Mouse (Mus musculus) neural tube, embryonic 14.5 days (tissue): Measurements from ENCODE around the gene Vps37d. TPM values are rescaled to one million over a fixed set of nuclear protein-coding genes. Genes with fewer than 3 reads are reported as not detected.

ENCODE experiments used
- ATAC-seq: fragments of 200-750 bp; cut with Nextera tagmentation; 2 replicates; pipeline ENCODE4 v1.8.0; 2017; ENCODE audit warnings: low read depth, mild to moderate bottlenecking, moderate TSS enrichment, moderate library complexity
- H3K27ac ChIP-seq: fragments of 300-500 bp; sonication (generic); 2 replicates; pipeline ENCODE4 v1.5.1; 2014; ENCODE audit warnings: low read depth, mild to moderate bottlenecking, control low read depth, low read length, moderate library complexity, mixed read lengths
- H3K27me3 ChIP-seq: fragments of 300-500 bp; sonication (generic); 2 replicates; pipeline ENCODE4 v1.6.1; 2014; ENCODE audit warnings: low read length; ENCODE audit not compliant: control insufficient read depth, insufficient read depth
- H3K36me3 ChIP-seq: fragments of 300-500 bp; sonication (generic); 2 replicates; pipeline ENCODE4 v1.6.1; 2014; ENCODE audit warnings: low read length, mixed read lengths; ENCODE audit not compliant: control insufficient read depth, insufficient read depth
- H3K4me1 ChIP-seq: fragments of 300-500 bp; sonication (generic); 2 replicates; pipeline ENCODE4 v1.6.1; 2014; ENCODE audit warnings: low read length; ENCODE audit not compliant: control insufficient read depth, insufficient read depth
- H3K4me2 ChIP-seq: fragments of 300-500 bp; sonication (generic); 2 replicates; pipeline ENCODE4 v1.6.1; 2014; ENCODE audit warnings: mild to moderate bottlenecking, low read depth, low read length, control low read depth
- H3K4me3 ChIP-seq: fragments of 300-500 bp; sonication (generic); 2 replicates; pipeline ENCODE4 v1.5.1; 2014; ENCODE audit warnings: low read depth, low read length, control low read depth, mixed read lengths
- H3K9ac ChIP-seq: fragments of 300-500 bp; sonication (generic); replicated peaks from 2 replicates; pipeline ENCODE4 v1.6.1; 2014; ENCODE audit warnings: low read depth, mild to moderate bottlenecking, control low read depth, low read length, mixed read lengths
- H3K9me3 ChIP-seq: fragments of 300-500 bp; sonication (generic); 2 replicates; pipeline ENCODE4 v1.6.1; 2016; ENCODE audit warnings: low read length; ENCODE audit not compliant: control insufficient read depth
- WGBS: fragments of 180-500 bp; shearing (Covaris S2); extraction: QIAGEN DNeasy Blood & Tissue Kit; methylation state at CpG from one replicate; pipeline ENCODE4 v1.1.7; 2014; 5-methylcytosine and 5-hydroxymethylcytosine counted together
- polyA plus RNA-seq: library from polyadenylated mRNA; unstranded; fragments of >200 nt; fragmentation: Nextera tagmentation; extraction: Ambion mirVana; gene quantifications from 2 replicates; pipeline ENCODE4 v1.2.1, GENCODE M21; 2014

Vps37d gene
- polyA plus RNA-seq, 1 experiment from 2014 or later: 28.8 TPM

GRCm38 (mm10) chr5:135079578-135079977 lies 1.5 kb upstream of the Vps37d start:
- Histone ChIP-seq H3K9me3 (no peaks in the 10 kb centered on the region), H3K27ac (no peak overlapping the region), H3K4me1 (peaks cover 9% of the 10 kb centered on the region), H3K4me3 (no peak overlapping the region), H3K27me3 (no peaks in the 10 kb centered on the region), H3K4me2 (no peak overlapping the region), H3K36me3 (no peaks in the 10 kb centered on the region), H3K9ac (no peak overlapping the region)
- ATAC-seq: no peak
- 94% methylated on average over 2 of the region's 2 CpGs for WGBS

GRCm38 (mm10) chr5:135078482-135078810 lies 380 bp upstream of the Vps37d start:
- H3K27ac ChIP-seq: no peak overlapping the region
- H3K9ac ChIP-seq: peak overlapping the region; percentile 99
- H3K27me3 ChIP-seq: no peaks in the 10 kb centered on the region
- peak overlapping the region; percentile 77 for H3K4me2 ChIP-seq
- peak; percentile 38; the same call in 1 of the 2 replicates for ATAC-seq
- peak overlapping the region; percentile 96 for H3K4me3 ChIP-seq
- H3K4me1 ChIP-seq: peaks cover 10% of the 10 kb centered on the region
- peaks cover 2% of the 10 kb centered on the region for H3K36me3 ChIP-seq
- H3K9me3 ChIP-seq: no peaks in the 10 kb centered on the region
- 3% methylated on average over 11 of the region's 11 CpGs for WGBS

GRCm38 (mm10) chr5:135076931-135077505 lies 1.0 kb downstream of the Vps37d start:
- H3K27me3 ChIP-seq: no peaks in the 10 kb centered on the region
- WGBS: 12% methylated on average over 14 of the region's 14 CpGs
- peak overlapping the region; percentile 96 for H3K4me3 ChIP-seq
- ATAC-seq: peak; percentile 57
- peak overlapping the region; percentile 77 for H3K4me2 ChIP-seq
- peak overlapping the region; percentile 99 for H3K9ac ChIP-seq
- peak overlapping the region; percentile 88 for H3K27ac ChIP-seq
- peaks cover 15% of the 10 kb centered on the region for H3K36me3 ChIP-seq
- no peaks in the 10 kb centered on the region for H3K9me3 ChIP-seq
- peaks cover 12% of the 10 kb centered on the region for H3K4me1 ChIP-seq

GRCm38 (mm10) chr5:135076368-135076767 lies 1.7 kb downstream of the Vps37d start:
- H3K9me3 ChIP-seq: no peaks in the 10 kb centered on the region
- peaks cover 17% of the 10 kb centered on the region for H3K36me3 ChIP-seq
- peak overlapping the region; percentile 88; the same call in 1 of the 2 replicates for H3K27ac ChIP-seq
- peak overlapping the region; percentile 96 for H3K4me3 ChIP-seq
- peaks cover 12% of the 10 kb centered on the region for H3K4me1 ChIP-seq
- H3K27me3 ChIP-seq: no peaks in the 10 kb centered on the region
- ATAC-seq: no peak
- peak overlapping the region; percentile 99; the same call in 1 of the 2 replicates for H3K9ac ChIP-seq
- WGBS: 90% methylated on average over 14 of the region's 14 CpGs
- H3K4me2 ChIP-seq: peak overlapping the region; percentile 77

- Histone ChIP-seq H3K4me1 (peaks cover 12% of the 10 kb centered on the region), H3K4me2 (no peak overlapping the region), H3K27me3 (no peaks in the 10 kb centered on the region), H3K27ac (no peak overlapping the region), H3K9ac (no peak overlapping the region), H3K9me3 (no peaks in the 10 kb centered on the region), H3K36me3 (peaks cover 17% of the 10 kb centered on the region), H3K4me3 (no peak overlapping the region)
- no peak for ATAC-seq
- 77% methylated on average over 4 of the region's 4 CpGs for whole genome bisulfite sequencing
Observed at GRCm38 (mm10) chr5:135075655-135076054, 2.4 kb downstream of the Vps37d start.

- Histone ChIP-seq H3K9me3 (no peaks in the 10 kb centered on the region), H3K27ac (no peak overlapping the region), H3K4me3 (no peak overlapping the region), H3K9ac (no peak overlapping the region), H3K36me3 (peaks cover 17% of the 10 kb centered on the region), H3K4me1 (peaks cover 12% of the 10 kb centered on the region), H3K27me3 (no peaks in the 10 kb centered on the region), H3K4me2 (no peak overlapping the region)
- ATAC-seq: no peak
- 17% methylated on average over 24 of the region's 26 CpGs for WGBS
Observed at GRCm38 (mm10) chr5:135073349-135074150, 4.5 kb downstream of the Vps37d start.

- Histone ChIP-seq H3K9me3 (no peaks in the 10 kb centered on the region), H3K9ac (no peak overlapping the region), H3K4me2 (no peak overlapping the region), H3K27ac (no peak overlapping the region), H3K4me3 (no peak overlapping the region), H3K36me3 (peaks cover 18% of the 10 kb centered on the region), H3K27me3 (no peaks in the 10 kb centered on the region), H3K4me1 (peaks cover 12% of the 10 kb centered on the region)
- ATAC-seq: no peak
- WGBS: 64% methylated on average over 6 of the region's 6 CpGs
Observed at GRCm38 (mm10) chr5:135072720-135073119, 5.3 kb downstream of the Vps37d start.

GRCm38 (mm10) chr5:135072061-135072460 lies 6.0 kb downstream of the Vps37d start:
- Histone ChIP-seq H3K4me1 (peaks cover 12% of the 10 kb centered on the region), H3K36me3 (peaks cover 22% of the 10 kb centered on the region), H3K9ac (no peak overlapping the region), H3K27me3 (no peaks in the 10 kb centered on the region), H3K9me3 (no peaks in the 10 kb centered on the region), H3K4me3 (no peak overlapping the region), H3K4me2 (no peak overlapping the region), H3K27ac (no peak overlapping the region)
- no peak for ATAC-seq
- WGBS: 95% methylated on average over 2 of the region's 2 CpGs

- no peak for ATAC-seq
- H3K4me2 ChIP-seq: no peak overlapping the region
- 92% methylated on average over 3 of the region's 3 CpGs for WGBS
- H3K27ac ChIP-seq: no peak overlapping the region
- H3K4me1 ChIP-seq: peaks cover 10% of the 10 kb centered on the region
- no peak overlapping the region for H3K9ac ChIP-seq
- H3K27me3 ChIP-seq: no peaks in the 10 kb centered on the region
- no peak overlapping the region for H3K4me3 ChIP-seq
- peaks cover 22% of the 10 kb centered on the region for H3K36me3 ChIP-seq
- H3K9me3 ChIP-seq: no peaks in the 10 kb centered on the region
Observed at GRCm38 (mm10) chr5:135070448-135070847, 7.6 kb downstream of the Vps37d start.
